In the genomic region with DNA sequence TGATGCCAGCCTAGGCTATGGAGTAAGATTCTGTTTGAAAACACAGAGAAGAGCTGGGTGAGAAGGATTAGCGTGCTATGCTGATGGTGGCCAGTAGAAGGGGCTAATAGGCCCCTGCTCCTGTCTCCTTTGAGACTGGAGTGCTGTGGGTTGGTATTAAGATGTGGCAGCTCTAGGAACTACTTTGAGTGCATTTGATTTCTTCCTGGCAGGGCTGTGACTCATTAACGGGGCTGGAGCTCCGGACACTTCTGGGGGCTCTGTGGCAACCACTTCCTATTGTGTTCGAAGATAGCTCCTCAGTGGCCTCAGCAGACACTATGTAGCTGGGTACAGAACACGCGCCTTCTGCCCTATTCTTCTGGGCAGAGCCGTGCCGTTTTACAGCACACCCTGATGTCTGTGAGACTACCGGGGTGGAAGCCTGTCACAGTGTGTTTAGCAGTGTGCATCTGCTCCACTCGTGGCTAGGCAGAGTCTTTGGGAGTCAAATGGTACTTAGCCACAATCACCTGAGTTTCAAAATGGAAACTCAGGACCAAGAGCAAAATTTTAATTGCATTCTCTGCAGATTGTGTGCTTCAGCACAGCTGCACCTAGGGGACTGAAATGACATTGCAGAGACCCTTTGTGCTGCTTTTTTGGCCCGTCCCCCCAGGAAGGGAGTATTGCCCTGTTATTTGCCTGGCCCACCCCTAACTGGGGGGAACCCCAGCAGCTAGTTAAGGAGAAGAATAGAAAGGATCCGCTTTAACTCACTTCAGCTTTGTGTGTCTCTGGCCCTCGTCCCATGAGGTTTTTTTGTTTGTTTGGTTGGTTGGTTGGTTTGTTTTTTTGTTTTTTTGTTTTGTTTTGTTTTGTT, we compare ENCODE assay signal across 13 mouse cellular contexts. TPM values are rescaled to one million over a fixed set of nuclear protein-coding genes. Genes with fewer than 3 reads are reported as not detected.
DNase-seq lines count a peak whose midpoint lies in the region; ATAC-seq and TF ChIP-seq lines count a peak whose summit lies in the region.
"Had no signal": no experiment of that assay in that cellular context is flagged by ENCODE, and none has a peak within 500 bp of the region (broad histone marks: within the 10 kb centered on the region; RNA-seq: fewer than 3 reads in every experiment).

No protein-coding gene starts in this region.

- no peak overlapping the region for H3K4me2 ChIP-seq in intestine, postnatal 0 days (replicated peaks; ENCODE audit: low read depth)
- H3K4me2 ChIP-seq in intestine, embryonic 15.5 days (replicated peaks) = no peak overlapping the region
- peak overlapping the region; percentile 48 for H3K4me2 ChIP-seq in CH12.LX (ENCODE audit: insufficient read depth, low read depth, poor library complexity, severe bottlenecking)

- TF ChIP-seq EP300 in CH12.LX (IDR thresholded peaks at IDR 0.05; ENCODE audit: low read length) = peak; percentile 36; the same call in 1 of the 2 replicates

- no peak overlapping the region for H3K4me3 ChIP-seq in intestine, postnatal 0 days (ENCODE audit: low read depth, low read length)
- H3K4me3 ChIP-seq in intestine, embryonic 15.5 days (replicated peaks) = no peak overlapping the region
- peak overlapping the region; percentile 1 to 22 (median 17) for H3K4me3 ChIP-seq in CH12.LX (replicated peaks in 1 of 3; ENCODE audit: low read depth in 2 of 3, low read length in 2 of 3, poor library complexity in 1 of 3)
- H3K4me3 ChIP-seq in cortical plate, adult 2 months (ENCODE audit: insufficient read depth, low read length) = no peak overlapping the region

- H3K9ac ChIP-seq in intestine, postnatal 0 days (ENCODE audit: low read depth, low read length) = no peak overlapping the region
- H3K9ac ChIP-seq in intestine, embryonic 15.5 days = no peak overlapping the region
- peak overlapping the region; percentile 16; the same call in 1 of the 2 replicates for H3K9ac ChIP-seq in CH12.LX (ENCODE audit: insufficient read depth, low read depth)

- H3K79me2 ChIP-seq in CH12.LX (replicated peaks; ENCODE audit: control insufficient read depth, extremely low read depth, insufficient read depth, poor library complexity, severe bottlenecking) = no peaks in the 10 kb centered on the region

- no peaks in the 10 kb centered on the region for H3K27me3 ChIP-seq in intestine, postnatal 0 days (replicated peaks; ENCODE audit: control insufficient read depth, insufficient read depth, low read length)
- no peaks in the 10 kb centered on the region for H3K27me3 ChIP-seq in intestine, embryonic 15.5 days (replicated peaks)
- H3K27me3 ChIP-seq in CH12.LX (replicated peaks) = no peaks in the 10 kb centered on the region

- no peaks in the 10 kb centered on the region for H3K36me3 ChIP-seq in intestine, postnatal 0 days (ENCODE audit: control insufficient read depth, insufficient read depth)
- no peaks in the 10 kb centered on the region for H3K36me3 ChIP-seq in intestine, embryonic 15.5 days
- H3K36me3 ChIP-seq in CH12.LX (replicated peaks in 1 of 2; ENCODE audit: control insufficient read depth in 1 of 2, insufficient read depth in 1 of 2, low read length in 1 of 2) = no peaks in the 10 kb centered on the region

- TF ChIP-seq RAD21 in CH12.LX (IDR thresholded peaks at IDR 0.05; ENCODE audit: low read depth, low read length) = peak; percentile 76

- H3K4me1 ChIP-seq in intestine, postnatal 0 days (replicated peaks; ENCODE audit: control insufficient read depth, insufficient read depth, low read length) = no peaks in the 10 kb centered on the region
- H3K4me1 ChIP-seq in intestine, embryonic 15.5 days (replicated peaks) = no peaks in the 10 kb centered on the region
- H3K4me1 ChIP-seq in CH12.LX (ENCODE audit: control insufficient read depth in 1 of 2, insufficient read depth in 2 of 2) = peaks cover 26 to 76% of the 10 kb centered on the region in 2 experiments
- no peaks in the 10 kb centered on the region for H3K4me1 ChIP-seq in cortical plate, adult 2 months (ENCODE audit: control insufficient read depth, insufficient read depth, low read length)

- DNase-seq in CH12.LX (ENCODE audit: extremely low read depth) (peak; percentile 82), liver (no peak)
- peak; percentile 11 to 47 for DNase-seq in natural killer cell, adult 2 months (ENCODE audit: low spot score in 2 of 2)
- no peak for DNase-seq in urinary bladder, adult 2 months (ENCODE audit: low spot score)
- no peak for DNase-seq in kidney, postnatal 25 days
- DNase-seq: cerebellum, adult 2 months; layer of hippocampus, postnatal 36 days; lung, postnatal 14 days; thymus, postnatal 14 days had no signal

- no peak for TF ChIP-seq POLR2A in CH12.LX (IDR thresholded peaks at IDR 0.05; ENCODE audit: low read depth, low read length)
- no peak for TF ChIP-seq POLR2A in cortical plate, adult 2 months (IDR thresholded peaks at IDR 0.05; ENCODE audit: extremely low read depth, insufficient read depth, low read length)

- in situ Hi-C loops in CH12.LX (cut with MboI; ENCODE audit: low pct_ligation_motif_present, low pct_unique_long_range_greater_than_20kb, low sequenced_read_pairs) = loop anchor here (5.0 kb wide), 1 partner anchor 68 kb away; no protein-coding TSS in a partner anchor

- H3K27ac ChIP-seq in intestine, postnatal 0 days (ENCODE audit: low read depth, low read length) = no peak overlapping the region
- no peak overlapping the region for H3K27ac ChIP-seq in intestine, embryonic 15.5 days
- H3K27ac ChIP-seq in CH12.LX (ENCODE audit: insufficient read depth, low read depth) = peak overlapping the region; percentile 66
- H3K27ac ChIP-seq in cortical plate, adult 2 months (ENCODE audit: insufficient read depth, low read length) = no peak overlapping the region

- TF ChIP-seq CTCF in intestine, postnatal 0 days (IDR thresholded peaks at IDR 0.05; ENCODE audit: low read depth) = peak; percentile 55
- TF ChIP-seq CTCF in CH12.LX (conservative IDR thresholded peaks at IDR 0.05 in 1 of 2, IDR thresholded peaks at IDR 0.05 in 1 of 2; ENCODE audit: low read depth in 2 of 2, low read length in 2 of 2) = peak; percentile 82 to 87
- peak; percentile 29; the same call in 1 of the 2 replicates for TF ChIP-seq CTCF in cortical plate, adult 2 months (IDR thresholded peaks at IDR 0.05; ENCODE audit: extremely low read depth, insufficient read depth, low read length)

- no peak for ATAC-seq in intestine, postnatal 0 days
- ATAC-seq in intestine, embryonic 15.5 days = no peak

- 72% methylated on average over 13 of the region's 13 CpGs for WGBS in intestine, postnatal 0 days
- 66% methylated on average over 13 of the region's 13 CpGs for WGBS in intestine, embryonic 15.5 days

- H3K9me3 ChIP-seq in intestine, postnatal 0 days (ENCODE audit: control insufficient read depth) = no peaks in the 10 kb centered on the region
- no peaks in the 10 kb centered on the region for H3K9me3 ChIP-seq in intestine, embryonic 15.5 days
- no peaks in the 10 kb centered on the region for H3K9me3 ChIP-seq in CH12.LX (replicated peaks; ENCODE audit: low read length)

- dilution Hi-C loops in CH12.LX (cut with MboI; ENCODE audit: extremely low pct_ligation_motif_present, extremely low pct_unique_long_range_greater_than_20kb, low sequenced_read_pairs) = no loop called here

TF ChIP-seq in CH12.LX, 34 proteins besides CTCF, POLR2A, EP300 and RAD21 (continues in another document):
- TF ChIP-seq RCOR1 (conservative IDR thresholded peaks at IDR 0.05; ENCODE audit: low read depth, low read length) = 0 out of 2 replicates have a peak, but pooled peaks have one; percentile 61
- TF ChIP-seq ELF1 (IDR thresholded peaks at IDR 0.05; ENCODE audit: low read depth, low read length) = peak; percentile 50
- TF ChIP-seq USF1 (IDR thresholded peaks at IDR 0.05; ENCODE audit: low read depth, low read length) = no peak
- 0 out of 2 replicates have a peak, but pooled peaks have one; percentile 36 for TF ChIP-seq JUND (conservative IDR thresholded peaks at IDR 0.05; ENCODE audit: low read depth, low read length)
- peak; percentile 72; the same call in 1 of the 2 replicates for TF ChIP-seq MAZ (IDR thresholded peaks at IDR 0.05; ENCODE audit: low read depth, low read length)
- TF ChIP-seq MXI1 (IDR thresholded peaks at IDR 0.05; ENCODE audit: low read depth, low read length) = peak; percentile 65
- TF ChIP-seq SIN3A (IDR thresholded peaks at IDR 0.05; ENCODE audit: low read length) = peak; percentile 83
- TF ChIP-seq USF2 (conservative IDR thresholded peaks at IDR 0.05; ENCODE audit: low read depth, low read length) = no peak
- no peak for TF ChIP-seq JUN (IDR thresholded peaks at IDR 0.05; ENCODE audit: insufficient read depth, low read depth, low read length)
- peak; percentile 55 for TF ChIP-seq IRF4 (IDR thresholded peaks at IDR 0.05; ENCODE audit: low read depth, low read length)
- peak; percentile 91 for TF ChIP-seq SMC3 (IDR thresholded peaks at IDR 0.05; ENCODE audit: low read depth, low read length)
- 0 out of 2 replicates have a peak, but pooled peaks have one; percentile 18 for TF ChIP-seq TBP (conservative IDR thresholded peaks at IDR 0.05; ENCODE audit: low read depth, low read length)
- peak; percentile 49 for TF ChIP-seq NELFE (IDR thresholded peaks at IDR 0.05; ENCODE audit: low read depth, low read length)
- no peak for TF ChIP-seq GABPA (IDR thresholded peaks at IDR 0.05; ENCODE audit: insufficient replicate concordance, low read depth, low read length)
- TF ChIP-seq CHD1 (IDR thresholded peaks at IDR 0.05; ENCODE audit: low read depth, low read length) = peak; percentile 57; the same call in 1 of the 2 replicates
- peak; percentile 43 for TF ChIP-seq ETS1 (conservative IDR thresholded peaks at IDR 0.05; ENCODE audit: low read depth, low read length)
- no peak for TF ChIP-seq MYC (IDR thresholded peaks at IDR 0.05; ENCODE audit: low read depth, low read length)
- TF ChIP-seq HCFC1 (IDR thresholded peaks at IDR 0.05; ENCODE audit: low read depth, low read length) = no peak

RNA-seq across cellular contexts. Expression of gene Ildr1, which starts 26.6 kb away (rescaled TPM):
- polyA plus RNA-seq in intestine, postnatal 0 days (2015; fragmentation: Nextera tagmentation; extraction: Ambion mirVana) = 4.7 and 7.5 TPM in 2 replicates
- 6.6 and 7.3 TPM in 2 replicates for polyA plus RNA-seq in intestine, embryonic 15.5 days (2015; fragmentation: Nextera tagmentation; extraction: Ambion mirVana)
- total RNA-seq in CH12.LX (2012; rRNA removed) (0.34 and 0.76 TPM in 2 replicates), CH12.LX (2014; rRNA removed) (0.34 and 0.80 TPM in 2 replicates)
- polyA plus RNA-seq in CH12.LX (2012; ENCODE audit: insufficient read length, low read depth) = 0.81 and 1.1 TPM in 2 replicates
- polyA plus RNA-seq in cortical plate, adult 2 months (2012; rRNA removed) = 0.36 and 0.42 TPM in 2 replicates
- polyA plus RNA-seq in urinary bladder, adult 2 months (2012; rRNA removed) = 37.2 and 43.2 TPM in 2 replicates
- polyA plus RNA-seq: heart, postnatal 0 days had no signal

RNA-seq across cellular contexts. Expression of gene Cd86, which starts 54.5 kb away (rescaled TPM):
- 1.2 and 1.6 TPM in 2 replicates for polyA plus RNA-seq in intestine, postnatal 0 days (2015; fragmentation: Nextera tagmentation; extraction: Ambion mirVana)
- 2.4 TPM in 2 replicates for polyA plus RNA-seq in intestine, embryonic 15.5 days (2015; fragmentation: Nextera tagmentation; extraction: Ambion mirVana)
- total RNA-seq in CH12.LX (2012; rRNA removed) (60.0 and 113 TPM in 2 replicates), CH12.LX (2014; rRNA removed) (191 and 196 TPM in 2 replicates)
- 91.9 and 102 TPM in 2 replicates for polyA plus RNA-seq in CH12.LX (2012; ENCODE audit: insufficient read length, low read depth)
- polyA plus RNA-seq in cortical plate, adult 2 months (2012; rRNA removed) = 2.7 and 3.2 TPM in 2 replicates
- polyA plus RNA-seq in urinary bladder, adult 2 months (2012; rRNA removed) = 3.9 and 5.1 TPM in 2 replicates

Comparison
In these comparisons a context has a peak if more than half of its experiments do, and no peak if none do; other contexts are left out.
1. H3K4me3 ChIP-seq: peak in CH12.LX (3 of 3); none in intestine, postnatal 0 days (single experiment), intestine, embryonic 15.5 days (single experiment) and cortical plate, adult 2 months (single experiment).
2. CTCF ChIP-seq: peak in every context shown above with its lines; median percentile 84 in CH12.LX; 55 in intestine, postnatal 0 days; 29 in cortical plate, adult 2 months.
3. DNase-seq: peak in CH12.LX (single experiment) and natural killer cell, adult 2 months (2 of 2); none in urinary bladder, adult 2 months (single experiment), kidney, postnatal 25 days (0 of 2) and liver (single experiment).
4. RNA of gene Cd86, which starts 54.5 kb away (polyA plus RNA-seq): 91.9 to 102 TPM in CH12.LX; 3.9 to 5.1 TPM in urinary bladder, adult 2 months, 2.7 to 3.2 TPM in cortical plate, adult 2 months, 2.4 TPM in intestine, embryonic 15.5 days and 1.2 to 1.6 TPM in intestine, postnatal 0 days; every median in the first group is over 10 times any median in the second.